Mouse (Mus musculus): ENCODE results near the gene Vmn2r114. TPM values are rescaled to one million over a fixed set of nuclear protein-coding genes. Genes with fewer than 3 reads are reported as not detected.
"Not testable (repeated sequence)": the region's sequence is repeated elsewhere in the genome, so short reads cannot be mapped to it uniquely, and the experiment has no call there.

The Vmn2r114 gene
- total RNA-seq (2012; rRNA removed): not detected in 2 replicates

DNA sequence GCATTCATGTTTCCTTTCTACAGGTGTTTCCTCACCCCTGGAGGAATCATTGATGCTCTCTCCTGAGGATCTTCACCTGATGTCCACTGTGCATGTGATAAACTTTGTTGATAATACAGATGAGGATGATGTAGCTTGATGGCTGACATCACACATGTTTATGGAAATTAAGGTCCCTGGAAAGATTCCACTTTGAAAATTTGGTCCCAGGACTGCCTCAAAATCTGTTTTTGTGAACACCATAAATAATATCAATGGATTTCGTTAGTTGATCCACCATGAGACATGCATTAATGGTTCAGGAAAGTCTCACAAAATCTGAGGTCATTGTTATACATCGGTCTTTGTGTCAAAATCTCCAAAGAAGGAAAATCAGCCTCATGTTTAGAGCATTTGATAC is at the start of gene Vmn2r114:
Gene Vmn2r114 (minus strand): TSS at position 101 of the 400 bp plus-strand sequence.
- not testable (repeated sequence) for H3K4me3 ChIP-seq (ENCODE audit: insufficient read depth in 1 of 2, low read depth in 1 of 2, low read length in 2 of 2, poor library complexity in 1 of 2, severe bottlenecking in 1 of 2); H3K9ac ChIP-seq (ENCODE audit: insufficient read depth, low read depth, low read length, poor library complexity, severe bottlenecking); H3K27ac ChIP-seq (ENCODE audit: insufficient read depth, low read depth, low read length, poor library complexity, severe bottlenecking); H3K36me3 ChIP-seq (ENCODE audit: control insufficient read depth, insufficient read depth, low read length, poor library complexity, severe bottlenecking); DNase-seq (ENCODE audit: low read depth, low spot score); H3K9me3 ChIP-seq (ENCODE audit: control insufficient read depth, insufficient read depth, low read depth, low read length); H3K4me1 ChIP-seq (ENCODE audit: control insufficient read depth in 2 of 2, insufficient read depth in 2 of 2, low read length in 2 of 2, poor library complexity in 1 of 2)
- in situ Hi-C loops (cut with MboI; ENCODE audit: low sequenced_read_pairs in 2 of 2, unreplicated experiment in 2 of 2): loop anchor here in 1 of 2 experiments (5.0 kb wide), 1 partner anchor 165 kb away; the partner anchor contains the start of gene Vmn2r117

DNA sequence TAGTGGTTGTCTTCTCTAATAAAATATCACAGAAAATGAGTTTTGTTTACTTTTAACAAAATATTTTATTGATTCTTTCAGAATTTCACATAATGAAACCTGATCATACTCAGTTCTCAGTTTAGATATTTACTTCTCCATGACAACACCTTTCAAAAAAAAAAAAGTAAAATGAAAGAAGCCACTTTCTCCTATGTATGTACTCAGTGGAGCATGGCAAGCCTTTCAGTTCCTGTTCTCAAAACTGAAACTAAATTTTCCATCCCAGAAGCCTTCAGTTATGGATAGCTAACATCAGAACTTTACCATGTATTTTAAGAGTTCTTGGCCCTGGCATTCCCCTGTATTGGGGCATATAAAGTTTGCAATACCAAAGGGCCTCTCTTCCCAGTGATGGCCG is 39.3 kb upstream of the Vmn2r114 start:
- TF ChIP-seq ZNF384 (IDR thresholded peaks at IDR 0.05; ENCODE audit: low read depth, low read length) (no peak), ZC3H11A (IDR thresholded peaks at IDR 0.05; ENCODE audit: borderline replicate concordance, low read depth, low read length) (no peak), HCFC1 (IDR thresholded peaks at IDR 0.05; ENCODE audit: borderline replicate concordance, insufficient read depth, low read length) (no peak), MAFK (IDR thresholded peaks at IDR 0.05; ENCODE audit: insufficient read depth, low read depth, low read length) (no peak), CHD2 (IDR thresholded peaks at IDR 0.05; ENCODE audit: low read depth, low read length) (no peak)

DNA sequence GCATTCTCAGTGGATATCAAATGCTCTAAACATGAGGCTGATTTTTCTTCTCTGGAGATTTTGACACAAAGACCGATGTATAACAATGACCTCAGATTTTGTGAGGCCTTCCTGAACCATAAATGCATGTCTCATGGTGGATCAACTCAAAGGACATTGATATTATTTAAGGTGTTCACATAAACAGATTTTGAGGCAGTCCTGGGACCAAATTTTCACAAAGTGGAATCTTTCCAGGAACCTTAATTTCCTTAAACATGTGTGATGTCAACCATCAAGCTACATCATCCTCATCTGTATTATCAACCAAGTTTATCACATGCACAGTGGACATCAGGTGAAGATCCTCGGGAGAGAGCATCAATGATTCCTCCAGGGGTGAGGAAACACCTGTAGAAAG is 31.1 kb upstream of the Vmn2r114 start, which contains the start of gene Vmn2r115:
Gene Vmn2r115 (plus strand): TSS at position 301 of the 400 bp plus-strand sequence.
- H3K36me3 ChIP-seq (ENCODE audit: control insufficient read depth, insufficient read depth, low read length, poor library complexity, severe bottlenecking); H3K4me3 ChIP-seq (ENCODE audit: insufficient read depth in 1 of 2, low read depth in 1 of 2, low read length in 2 of 2, poor library complexity in 1 of 2, severe bottlenecking in 1 of 2); H3K9me3 ChIP-seq (ENCODE audit: control insufficient read depth, insufficient read depth, low read depth, low read length); H3K4me1 ChIP-seq (ENCODE audit: control insufficient read depth in 2 of 2, insufficient read depth in 2 of 2, low read length in 2 of 2, poor library complexity in 1 of 2); DNase-seq (ENCODE audit: low read depth, low spot score); in situ Hi-C loops (cut with MboI; ENCODE audit: low sequenced_read_pairs in 2 of 2, unreplicated experiment in 2 of 2); H3K27ac ChIP-seq (ENCODE audit: insufficient read depth, low read depth, low read length, poor library complexity, severe bottlenecking); H3K9ac ChIP-seq (ENCODE audit: insufficient read depth, low read depth, low read length, poor library complexity, severe bottlenecking): not testable (repeated sequence)

More for the DNA sequence above, 39.3 kb upstream of the Vmn2r114 start:
- H3K4me1 ChIP-seq (ENCODE audit: control insufficient read depth in 2 of 2, insufficient read depth in 2 of 2, low read length in 2 of 2, poor library complexity in 1 of 2): no peaks in the 10 kb centered on the region
- no peaks in the 10 kb centered on the region for H3K9me3 ChIP-seq (ENCODE audit: control insufficient read depth, insufficient read depth, low read depth, low read length)
- no peak overlapping the region for H3K9ac ChIP-seq (ENCODE audit: insufficient read depth, low read depth, low read length, poor library complexity, severe bottlenecking)
- no peak overlapping the region for H3K4me3 ChIP-seq (ENCODE audit: insufficient read depth in 1 of 2, low read depth in 1 of 2, low read length in 2 of 2, poor library complexity in 1 of 2, severe bottlenecking in 1 of 2)
- no peak for DNase-seq (ENCODE audit: low read depth, low spot score)
- in situ Hi-C loops (cut with MboI; ENCODE audit: low sequenced_read_pairs in 2 of 2, unreplicated experiment in 2 of 2): no loop called here
- no peaks in the 10 kb centered on the region for H3K36me3 ChIP-seq (ENCODE audit: control insufficient read depth, insufficient read depth, low read length, poor library complexity, severe bottlenecking)
- no peak overlapping the region for H3K27ac ChIP-seq (ENCODE audit: insufficient read depth, low read depth, low read length, poor library complexity, severe bottlenecking)

DNA sequence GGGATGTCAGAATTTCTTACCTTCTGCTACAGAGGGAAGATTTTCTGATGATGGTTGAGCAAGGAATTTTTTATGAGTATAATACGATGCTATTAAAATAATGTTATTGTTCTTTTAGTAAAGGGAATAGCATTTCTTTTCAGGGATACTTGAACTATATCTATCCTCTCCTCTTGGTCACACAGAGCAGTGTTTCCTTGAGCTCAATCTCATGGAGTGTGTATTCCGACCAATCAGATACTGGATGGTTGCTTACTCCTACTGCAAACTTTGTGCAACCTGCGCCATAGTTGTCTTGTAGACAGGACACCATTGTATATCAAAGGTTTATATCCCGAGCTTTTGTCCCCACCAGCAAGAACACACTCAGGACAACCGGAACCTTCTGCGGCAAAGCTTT is 18.3 kb upstream of the Vmn2r114 start:
- no peak overlapping the region for H3K27ac ChIP-seq (ENCODE audit: insufficient read depth, low read depth, low read length, poor library complexity, severe bottlenecking)
- no peak overlapping the region for H3K9ac ChIP-seq (ENCODE audit: insufficient read depth, low read depth, low read length, poor library complexity, severe bottlenecking)
- no peaks in the 10 kb centered on the region for H3K36me3 ChIP-seq (ENCODE audit: control insufficient read depth, insufficient read depth, low read length, poor library complexity, severe bottlenecking)
- no peak for DNase-seq (ENCODE audit: low read depth, low spot score)
- H3K4me3 ChIP-seq (ENCODE audit: insufficient read depth in 1 of 2, low read depth in 1 of 2, low read length in 2 of 2, poor library complexity in 1 of 2, severe bottlenecking in 1 of 2): no peak overlapping the region
- TF ChIP-seq ZNF384 (IDR thresholded peaks at IDR 0.05; ENCODE audit: low read depth, low read length) (no peak), MAFK (IDR thresholded peaks at IDR 0.05; ENCODE audit: insufficient read depth, low read depth, low read length) (no peak), HCFC1 (IDR thresholded peaks at IDR 0.05; ENCODE audit: borderline replicate concordance, insufficient read depth, low read length) (no peak), CHD2 (IDR thresholded peaks at IDR 0.05; ENCODE audit: low read depth, low read length) (no peak), ZC3H11A (IDR thresholded peaks at IDR 0.05; ENCODE audit: borderline replicate concordance, low read depth, low read length) (no peak)
- in situ Hi-C loops (cut with MboI; ENCODE audit: low sequenced_read_pairs in 2 of 2, unreplicated experiment in 2 of 2): no loop called here
- H3K9me3 ChIP-seq (ENCODE audit: control insufficient read depth, insufficient read depth, low read depth, low read length): no peaks in the 10 kb centered on the region
- no peaks in the 10 kb centered on the region for H3K4me1 ChIP-seq (ENCODE audit: control insufficient read depth in 2 of 2, insufficient read depth in 2 of 2, low read length in 2 of 2, poor library complexity in 1 of 2)

Other genes starting within 250 kb of the Vmn2r114 start
- 3.7 and 5.4 TPM in 2 replicates for gene Zfp40, start 119.3 kb downstream of the Vmn2r114 start, total RNA-seq (2012; rRNA removed)
- gene Vmn2r115, start 31.2 kb upstream of the Vmn2r114 start, total RNA-seq (2012; rRNA removed): under 0.01 TPM in 1 of 2 replicates, not detected in the other
- not detected in 2 replicates for gene Vmn2r116, start 72.1 kb upstream of the Vmn2r114 start, total RNA-seq (2012; rRNA removed)
- not detected in 2 replicates for gene Vmn2r117, start 167.2 kb upstream of the Vmn2r114 start, total RNA-seq (2012; rRNA removed)